Mouse (Mus musculus): ENCODE measurements around the gene Mterf2. TPM values are rescaled to one million over a fixed set of nuclear protein-coding genes. Genes with fewer than 3 reads are reported as not detected.

Mterf2 gene
- polyA plus RNA-seq (2015; fragmentation: Nextera tagmentation; extraction: Ambion mirVana), result 14.3 and 15.2 TPM in 2 replicates

- peak within 1 kb of the TSS; percentile 69 for H3K4me3 ChIP-seq (replicated peaks; ENCODE audit: low read depth, low read length)
- H3K27me3 ChIP-seq (ENCODE audit: insufficient read depth, low read length), result no peaks in the 10 kb centered on the region
- no peaks in the 10 kb centered on the region for H3K9me3 ChIP-seq (replicated peaks; ENCODE audit: low read length)
- TF ChIP-seq CTCF (IDR thresholded peaks at IDR 0.05; ENCODE audit: low read depth), result peak; percentile 53
- WGBS, result 6% methylated on average over 20 of the region's 20 CpGs
- H3K36me3 ChIP-seq (ENCODE audit: insufficient read depth, low read length), result 0 out of 2 replicates have a peak, but pooled peaks cover 6% of the 10 kb centered on the region
- H3K27ac ChIP-seq, result no peak within 1 kb of the TSS
- peak within 1 kb of the TSS; percentile 71 for H3K4me2 ChIP-seq (ENCODE audit: low read length)
- peak within 1 kb of the TSS; percentile 73 for H3K9ac ChIP-seq (ENCODE audit: low read depth, low read length)
- no peaks in the 10 kb centered on the region for H3K4me1 ChIP-seq (replicated peaks; ENCODE audit: insufficient read depth, low read length)
- ATAC-seq (replicated peaks; ENCODE audit: low FRiP score, low read depth) (peak; percentile 99), DNase-seq (ENCODE audit: low spot score) (peak; percentile 98)
These were observed at the start of gene Mterf2 for GRCm38 (mm10) chr10:85127395-85128287. Mterf2 (minus strand) TSS chr10:85128027.

- H3K36me3 ChIP-seq (ENCODE audit: insufficient read depth, low read length), result no peaks in the 10 kb centered on the region
- no peak overlapping the region for H3K9ac ChIP-seq (ENCODE audit: low read depth, low read length)
- no peak for TF ChIP-seq CTCF (IDR thresholded peaks at IDR 0.05; ENCODE audit: low read depth)
- H3K27me3 ChIP-seq (ENCODE audit: insufficient read depth, low read length), result no peaks in the 10 kb centered on the region
- H3K27ac ChIP-seq, result no peak overlapping the region
- ATAC-seq (replicated peaks; ENCODE audit: low FRiP score, low read depth) (no peak), DNase-seq (ENCODE audit: low spot score) (no peak)
- no peaks in the 10 kb centered on the region for H3K9me3 ChIP-seq (replicated peaks; ENCODE audit: low read length)
- 67% methylated on average over 2 of the region's 2 CpGs for WGBS
- H3K4me3 ChIP-seq (replicated peaks; ENCODE audit: low read depth, low read length), result no peak overlapping the region
- no peak overlapping the region for H3K4me2 ChIP-seq (ENCODE audit: low read length)
- 0 out of 2 replicates have a peak, but pooled peaks cover 2% of the 10 kb centered on the region for H3K4me1 ChIP-seq (replicated peaks; ENCODE audit: insufficient read depth, low read length)
These were observed 48.8 kb upstream of the Mterf2 start for GRCm38 (mm10) chr10:85176640-85177039.

DNA sequence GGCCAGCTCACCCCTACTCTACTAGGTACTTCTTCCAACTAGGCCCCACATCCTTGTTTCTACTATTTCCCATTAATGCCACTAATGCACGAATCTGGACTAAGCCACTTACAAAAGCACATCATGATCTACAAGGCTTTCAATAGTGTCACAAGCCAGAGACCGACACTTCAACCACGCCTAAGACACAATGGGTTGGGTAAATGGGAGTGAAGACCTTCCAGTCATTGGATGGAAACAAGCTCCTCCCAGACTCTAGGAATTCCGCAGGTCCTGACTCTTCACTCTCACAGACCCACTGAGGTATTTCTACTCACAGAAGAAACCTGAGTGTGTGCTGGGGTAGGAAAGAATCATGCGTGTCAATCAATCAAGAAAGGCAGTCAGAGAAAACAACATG lies 37.5 kb upstream of the Mterf2 start:
- no peak overlapping the region for H3K4me3 ChIP-seq (replicated peaks; ENCODE audit: low read depth, low read length)

GRCm38 (mm10) chr10:85164791-85165190 lies 37.0 kb upstream of the Mterf2 start:
- Histone ChIP-seq H3K4me2 (ENCODE audit: low read length) (no peak overlapping the region), H3K4me1 (replicated peaks; ENCODE audit: insufficient read depth, low read length) (no peaks in the 10 kb centered on the region; the same call in 1 of the 2 replicates), H3K9ac (ENCODE audit: low read depth, low read length) (no peak overlapping the region), H3K4me3 (replicated peaks; ENCODE audit: low read depth, low read length) (no peak overlapping the region), H3K27ac (no peak overlapping the region), H3K36me3 (ENCODE audit: insufficient read depth, low read length) (no peaks in the 10 kb centered on the region), H3K9me3 (replicated peaks; ENCODE audit: low read length) (no peaks in the 10 kb centered on the region), H3K27me3 (ENCODE audit: insufficient read depth, low read length) (no peaks in the 10 kb centered on the region)
- WGBS, result 94% methylated on average over 13 of the region's 13 CpGs
- DNase-seq (ENCODE audit: low spot score) (no peak), ATAC-seq (replicated peaks; ENCODE audit: low FRiP score, low read depth) (no peak)
- no peak for TF ChIP-seq CTCF (IDR thresholded peaks at IDR 0.05; ENCODE audit: low read depth)

More for the DNA sequence above, 37.5 kb upstream of the Mterf2 start:
- H3K9me3 ChIP-seq (replicated peaks; ENCODE audit: low read length), result no peaks in the 10 kb centered on the region
- ATAC-seq (replicated peaks; ENCODE audit: low FRiP score, low read depth), result no peak
- no peak for DNase-seq (ENCODE audit: low spot score)
- H3K27me3 ChIP-seq (ENCODE audit: insufficient read depth, low read length), result no peaks in the 10 kb centered on the region
- H3K9ac ChIP-seq (ENCODE audit: low read depth, low read length), result no peak overlapping the region
- H3K4me2 ChIP-seq (ENCODE audit: low read length), result no peak overlapping the region
- H3K4me1 ChIP-seq (replicated peaks; ENCODE audit: insufficient read depth, low read length), result no peaks in the 10 kb centered on the region; the same call in 1 of the 2 replicates
- TF ChIP-seq CTCF (IDR thresholded peaks at IDR 0.05; ENCODE audit: low read depth), result no peak
- no peak overlapping the region for H3K27ac ChIP-seq
- H3K36me3 ChIP-seq (ENCODE audit: insufficient read depth, low read length), result no peaks in the 10 kb centered on the region
- WGBS, result 89% methylated on average over 5 of the region's 5 CpGs

DNA sequence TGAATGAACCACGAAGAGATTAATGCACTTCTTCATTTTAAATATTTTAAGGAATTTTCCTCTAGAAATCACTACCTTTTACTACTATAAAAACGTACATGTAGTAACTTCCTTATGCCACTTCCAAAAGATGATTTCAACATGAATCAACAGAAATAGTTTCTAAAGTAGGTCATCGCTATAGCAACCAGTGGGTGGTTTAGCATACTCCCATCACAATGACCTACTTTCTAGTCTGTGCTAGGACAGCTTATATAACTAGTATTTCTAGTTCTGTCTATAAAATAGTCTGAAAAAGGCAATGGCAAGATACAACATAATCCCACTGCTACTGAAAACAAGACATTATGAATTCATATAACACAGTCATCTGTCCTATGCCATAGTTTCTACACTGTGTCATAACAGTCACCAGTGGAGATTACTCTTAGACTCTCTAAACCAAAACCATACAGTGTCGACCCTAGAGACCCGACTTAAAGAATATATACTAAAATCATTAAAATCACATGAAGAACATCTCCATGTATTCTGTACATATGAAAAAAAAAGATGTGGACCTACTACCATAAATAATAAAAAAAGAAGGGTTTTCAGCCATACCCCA lies 34.0 kb upstream of the Mterf2 start:
- TF ChIP-seq CTCF (IDR thresholded peaks at IDR 0.05; ENCODE audit: low read depth), result no peak
- WGBS, result 75% methylated on average over 5 of the region's 5 CpGs

DNA sequence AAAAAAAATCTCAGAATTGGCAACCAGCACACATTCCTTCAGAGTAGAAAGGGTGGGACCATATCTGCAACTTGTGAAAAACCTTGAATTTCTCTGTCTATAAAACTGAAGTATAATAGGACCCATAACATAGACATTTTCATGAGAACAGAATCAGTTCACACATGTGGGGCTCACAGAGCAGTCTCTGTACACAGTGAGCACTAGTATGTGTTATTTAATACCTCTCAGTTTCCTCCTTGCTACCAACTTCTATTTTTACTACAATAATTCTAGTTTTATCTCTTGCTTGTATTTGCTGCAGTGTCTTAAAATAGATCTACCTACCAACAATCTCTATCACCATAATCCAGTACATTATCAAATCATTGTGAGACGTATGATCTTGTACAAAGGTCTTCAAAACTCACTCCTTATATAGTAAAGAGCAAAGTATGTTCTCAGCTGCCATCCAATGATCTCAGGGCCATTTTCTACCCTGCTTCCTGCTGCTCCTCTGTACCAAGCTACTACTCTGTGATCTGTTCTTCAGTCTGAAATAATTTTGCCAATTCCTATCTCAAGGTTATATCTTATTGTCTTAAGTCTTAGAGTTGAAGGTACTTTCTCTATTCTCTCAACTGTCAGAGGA lies 32.3 kb upstream of the Mterf2 start:
- Histone ChIP-seq H3K9ac (ENCODE audit: low read depth, low read length) (no peak overlapping the region), H3K4me3 (replicated peaks; ENCODE audit: low read depth, low read length) (no peak overlapping the region), H3K27ac (no peak overlapping the region), H3K9me3 (replicated peaks; ENCODE audit: low read length) (no peaks in the 10 kb centered on the region), H3K36me3 (ENCODE audit: insufficient read depth, low read length) (no peaks in the 10 kb centered on the region), H3K4me2 (ENCODE audit: low read length) (no peak overlapping the region), H3K27me3 (ENCODE audit: insufficient read depth, low read length) (no peaks in the 10 kb centered on the region), H3K4me1 (replicated peaks; ENCODE audit: insufficient read depth, low read length) (no peaks in the 10 kb centered on the region; the same call in 1 of the 2 replicates)
- TF ChIP-seq CTCF (IDR thresholded peaks at IDR 0.05; ENCODE audit: low read depth), result no peak
- DNase-seq (ENCODE audit: low spot score) (no peak), ATAC-seq (replicated peaks; ENCODE audit: low FRiP score, low read depth) (no peak)
- 60% methylated on average over 1 of the region's 1 CpGs for WGBS

More for the DNA sequence above, 34.0 kb upstream of the Mterf2 start:
- ATAC-seq (replicated peaks; ENCODE audit: low FRiP score, low read depth) (no peak; the same call in 1 of the 2 replicates), DNase-seq (ENCODE audit: low spot score) (peak; percentile 57)
- Histone ChIP-seq H3K9ac (ENCODE audit: low read depth, low read length) (no peak overlapping the region), H3K36me3 (ENCODE audit: insufficient read depth, low read length) (no peaks in the 10 kb centered on the region), H3K27me3 (ENCODE audit: insufficient read depth, low read length) (no peaks in the 10 kb centered on the region), H3K9me3 (replicated peaks; ENCODE audit: low read length) (no peaks in the 10 kb centered on the region), H3K4me3 (replicated peaks; ENCODE audit: low read depth, low read length) (no peak overlapping the region), H3K27ac (no peak overlapping the region), H3K4me2 (ENCODE audit: low read length) (no peak overlapping the region), H3K4me1 (replicated peaks; ENCODE audit: insufficient read depth, low read length) (no peaks in the 10 kb centered on the region; the same call in 1 of the 2 replicates)
